26 mouse cellular contexts compared by ENCODE assay signal in the genomic region with DNA sequence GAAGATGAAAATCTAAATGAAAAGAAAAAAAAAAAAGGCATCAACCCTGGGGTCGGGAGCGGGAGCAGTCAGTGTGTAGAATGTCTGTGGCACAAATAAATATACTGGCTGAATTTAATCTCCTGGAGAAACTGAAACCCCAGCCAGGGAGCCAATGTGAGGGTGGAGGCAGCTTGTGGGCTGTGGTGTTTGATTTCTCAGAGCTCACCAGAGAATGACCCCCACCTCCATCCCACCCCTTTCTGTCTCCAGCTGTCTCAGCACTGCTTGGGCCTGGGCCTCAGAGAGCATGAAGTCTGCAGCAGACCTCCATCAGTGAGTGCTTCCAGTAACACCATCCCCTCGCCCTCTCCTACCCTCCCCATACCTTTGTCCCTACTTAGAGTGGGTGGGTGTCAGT. TPM values are rescaled to one million over a fixed set of nuclear protein-coding genes. Genes with fewer than 3 reads are reported as not detected.
DNase-seq lines count a peak whose midpoint lies in the region; ATAC-seq and TF ChIP-seq lines count a peak whose summit lies in the region.
"Had no signal": no experiment of that assay in that cellular context is flagged by ENCODE, and none has a peak within 500 bp of the region (broad histone marks: within the 10 kb centered on the region; RNA-seq: fewer than 3 reads in every experiment).

No protein-coding gene starts in this region.

- H3K4me1 ChIP-seq in kidney, embryonic 14.5 days (ENCODE audit: control insufficient read depth, insufficient read depth, low read length): peaks cover 5% of the 10 kb centered on the region; the same call in 1 of the 2 replicates
- H3K4me1 ChIP-seq in stomach, embryonic 14.5 days (ENCODE audit: control insufficient read depth, insufficient read depth, low read length): peaks cover 5% of the 10 kb centered on the region; the same call in 1 of the 2 replicates
- H3K4me1 ChIP-seq in stomach, postnatal 0 days (replicated peaks; ENCODE audit: control insufficient read depth, insufficient read depth): no peaks in the 10 kb centered on the region
- no peaks in the 10 kb centered on the region for H3K4me1 ChIP-seq in stomach, embryonic 16.5 days (ENCODE audit: control insufficient read depth, insufficient read depth, low read length)

- no peak for DNase-seq in kidney, adult 11 months
- DNase-seq in stomach, postnatal 0 days (ENCODE audit: low spot score): no peak
- peak; percentile 5 for DNase-seq in gastrocnemius, postnatal 14 days
- no peak for DNase-seq in spleen, postnatal 4 days (ENCODE audit: low spot score in 2 of 2)
- DNase-seq in left cerebral cortex, adult 8-10 months (ENCODE audit: low spot score in 2 of 2): no peak
- DNase-seq: cerebellum, adult 2 months; cerebellum, postnatal 36 days; forebrain, postnatal 0 days; heart, postnatal 10 days; kidney, adult 9 months; liver; lung, adult 18-20 months; thymus, adult 18-20 months; thymus, postnatal 4 days had no signal

- intact Hi-C loops in gastrocnemius, postnatal 14 days (cut with DNase I; ENCODE audit: low total_unique reads): no loop called here

- no peak overlapping the region for H3K4me3 ChIP-seq in kidney, embryonic 14.5 days (ENCODE audit: low read length)
- H3K4me3 ChIP-seq in stomach, embryonic 14.5 days (ENCODE audit: low read depth, low read length): no peak overlapping the region
- H3K4me3 ChIP-seq in stomach, postnatal 0 days (ENCODE audit: low read depth, low read length): no peak overlapping the region
- no peak overlapping the region for H3K4me3 ChIP-seq in stomach, embryonic 16.5 days (replicated peaks; ENCODE audit: low read length)
- H3K4me3 ChIP-seq: forebrain, embryonic 10.5 days; left cerebral cortex, adult 2 months; midbrain, embryonic 10.5 days had no signal

- WGBS in kidney, embryonic 14.5 days: 30% methylated on average over 3 of the region's 3 CpGs
- 31% methylated on average over 3 of the region's 3 CpGs for WGBS in stomach, embryonic 14.5 days
- WGBS in stomach, postnatal 0 days: 40% methylated on average over 3 of the region's 3 CpGs
- WGBS in stomach, embryonic 16.5 days: 46% methylated on average over 3 of the region's 3 CpGs

- H3K36me3 ChIP-seq in kidney, embryonic 14.5 days (ENCODE audit: control insufficient read depth, insufficient read depth, low read length): no peaks in the 10 kb centered on the region
- H3K36me3 ChIP-seq in stomach, embryonic 14.5 days (ENCODE audit: control insufficient read depth, insufficient read depth, low read length): no peaks in the 10 kb centered on the region
- no peaks in the 10 kb centered on the region for H3K36me3 ChIP-seq in stomach, postnatal 0 days (ENCODE audit: control insufficient read depth, insufficient read depth, low read length)
- no peaks in the 10 kb centered on the region for H3K36me3 ChIP-seq in stomach, embryonic 16.5 days (ENCODE audit: control insufficient read depth, insufficient read depth, low read length)
- H3K36me3 ChIP-seq: forebrain, embryonic 10.5 days; midbrain, embryonic 10.5 days had no signal

- TF ChIP-seq EP300 in stomach, postnatal 0 days (optimal IDR thresholded peaks at IDR 0.05): no peak

- no peaks in the 10 kb centered on the region for H3K27me3 ChIP-seq in kidney, embryonic 14.5 days (ENCODE audit: control insufficient read depth, insufficient read depth, low read length)
- H3K27me3 ChIP-seq in stomach, embryonic 14.5 days (ENCODE audit: control insufficient read depth, insufficient read depth, low read length): no peaks in the 10 kb centered on the region
- no peaks in the 10 kb centered on the region for H3K27me3 ChIP-seq in stomach, postnatal 0 days (ENCODE audit: control insufficient read depth, insufficient read depth, low read length)
- no peaks in the 10 kb centered on the region for H3K27me3 ChIP-seq in stomach, embryonic 16.5 days (ENCODE audit: control insufficient read depth, insufficient read depth, low read length)

- peak overlapping the region; percentile 82 for H3K27ac ChIP-seq in kidney, embryonic 14.5 days (ENCODE audit: low read depth, low read length)
- no peak overlapping the region for H3K27ac ChIP-seq in stomach, embryonic 14.5 days (ENCODE audit: low read length)
- no peak overlapping the region for H3K27ac ChIP-seq in stomach, postnatal 0 days (replicated peaks)
- H3K27ac ChIP-seq in stomach, embryonic 16.5 days (ENCODE audit: low read length): no peak overlapping the region; the same call in 1 of the 2 replicates
- H3K27ac ChIP-seq: forebrain, embryonic 10.5 days; left cerebral cortex, adult 2 months; macrophage; midbrain, embryonic 10.5 days had no signal

- ATAC-seq in kidney, embryonic 14.5 days (ENCODE audit: low FRiP score, low TSS enrichment): peak; percentile 93
- ATAC-seq in stomach, embryonic 14.5 days (ENCODE audit: insufficient number of reproducible peaks, insufficient read depth, low FRiP score, low read depth): 0 out of 2 replicates have a peak, but pooled peaks have one; percentile 42
- ATAC-seq in stomach, postnatal 0 days (ENCODE audit: low FRiP score, low TSS enrichment): no peak
- peak; percentile 17; the same call in 1 of the 2 replicates for ATAC-seq in stomach, embryonic 16.5 days (ENCODE audit: insufficient read depth, low FRiP score)
- ATAC-seq: forebrain, postnatal 0 days had no signal

- no peaks in the 10 kb centered on the region for H3K9me3 ChIP-seq in kidney, embryonic 14.5 days (ENCODE audit: control insufficient read depth, low read length)
- no peaks in the 10 kb centered on the region for H3K9me3 ChIP-seq in stomach, embryonic 14.5 days (ENCODE audit: control insufficient read depth, low read depth, low read length)
- no peaks in the 10 kb centered on the region for H3K9me3 ChIP-seq in stomach, postnatal 0 days (ENCODE audit: control insufficient read depth, low read length)
- H3K9me3 ChIP-seq in stomach, embryonic 16.5 days (replicated peaks; ENCODE audit: control insufficient read depth, low read length): no peaks in the 10 kb centered on the region
- H3K9me3 ChIP-seq: forebrain, embryonic 10.5 days; midbrain, embryonic 10.5 days had no signal

- no peak for TF ChIP-seq CTCF in stomach, postnatal 0 days (IDR thresholded peaks at IDR 0.05; ENCODE audit: low read depth)

- H3K9ac ChIP-seq in kidney, embryonic 14.5 days (ENCODE audit: low read depth, low read length): no peak overlapping the region
- H3K9ac ChIP-seq in stomach, embryonic 14.5 days (replicated peaks; ENCODE audit: low read depth, low read length): no peak overlapping the region
- no peak overlapping the region for H3K9ac ChIP-seq in stomach, postnatal 0 days (ENCODE audit: low read length)
- no peak overlapping the region for H3K9ac ChIP-seq in stomach, embryonic 16.5 days (ENCODE audit: low read length)
- H3K9ac ChIP-seq: forebrain, postnatal 0 days had no signal

- no peak overlapping the region for H3K4me2 ChIP-seq in kidney, embryonic 14.5 days (replicated peaks; ENCODE audit: low read depth, low read length)
- H3K4me2 ChIP-seq in stomach, embryonic 14.5 days (replicated peaks; ENCODE audit: low read depth, low read length): no peak overlapping the region
- no peak overlapping the region for H3K4me2 ChIP-seq in stomach, postnatal 0 days (replicated peaks; ENCODE audit: low read depth)
- H3K4me2 ChIP-seq in stomach, embryonic 16.5 days (ENCODE audit: low read depth, low read length): no peak overlapping the region
- H3K4me2 ChIP-seq: heart, embryonic 11.5 days had no signal

RNA-seq across cellular contexts. Expression of gene Nostrin, which starts 20.3 kb away (rescaled TPM):
- polyA plus RNA-seq in kidney, embryonic 14.5 days (2014; fragmentation: Nextera tagmentation; extraction: Ambion mirVana): 5.4 and 5.9 TPM in 2 replicates
- 6.5 and 7.8 TPM in 2 replicates for polyA plus RNA-seq in stomach, embryonic 14.5 days (2014; fragmentation: Nextera tagmentation; extraction: Ambion mirVana)
- 18.7 and 22.3 TPM in 2 replicates for polyA plus RNA-seq in stomach, postnatal 0 days (2015; fragmentation: Nextera tagmentation; extraction: Ambion mirVana)
- total RNA-seq in gastrocnemius, postnatal 14 days (2021): 1 to 10 TPM; 1.3 to 2.1 TPM
- 12.3 and 12.8 TPM in 2 replicates for polyA plus RNA-seq in stomach, embryonic 16.5 days (2015; fragmentation: Nextera tagmentation; extraction: Ambion mirVana)
- 1 to 10 TPM; 4.1 to 4.5 (median 4.3) TPM for total RNA-seq in left cerebral cortex, adult 8-10 months (2022)

RNA-seq across cellular contexts. Expression of gene Spc25, which starts 50.1 kb away (rescaled TPM):
- 268 and 319 TPM in 2 replicates for polyA plus RNA-seq in kidney, embryonic 14.5 days (2014; fragmentation: Nextera tagmentation; extraction: Ambion mirVana)
- polyA plus RNA-seq in stomach, embryonic 14.5 days (2014; fragmentation: Nextera tagmentation; extraction: Ambion mirVana): 153 and 162 TPM in 2 replicates
- polyA plus RNA-seq in stomach, postnatal 0 days (2015; fragmentation: Nextera tagmentation; extraction: Ambion mirVana): 45.4 and 52.6 TPM in 2 replicates
- total RNA-seq in gastrocnemius, postnatal 14 days (2021): 1 to 10 TPM; 2.5 to 3.6 TPM
- polyA plus RNA-seq in stomach, embryonic 16.5 days (2015; fragmentation: Nextera tagmentation; extraction: Ambion mirVana): 139 and 142 TPM in 2 replicates
- total RNA-seq in left cerebral cortex, adult 8-10 months (2022): 1 to 10 TPM in 1 of 4 experiments, under 1 TPM in 3; 0.56 to 2.6 (median 0.74) TPM

RNA-seq across cellular contexts. Expression of gene G6pc2, which starts 55.0 kb away (rescaled TPM):
- 3.8 and 5.0 TPM in 2 replicates for polyA plus RNA-seq in kidney, embryonic 14.5 days (2014; fragmentation: Nextera tagmentation; extraction: Ambion mirVana)
- polyA plus RNA-seq in stomach, embryonic 14.5 days (2014; fragmentation: Nextera tagmentation; extraction: Ambion mirVana): 0.28 TPM in 1 of 2 replicates, not detected in the other
- polyA plus RNA-seq in stomach, postnatal 0 days (2015; fragmentation: Nextera tagmentation; extraction: Ambion mirVana): not detected in 2 replicates
- total RNA-seq in gastrocnemius, postnatal 14 days (2021): not detected
- 0.92 and 1.0 TPM in 2 replicates for polyA plus RNA-seq in stomach, embryonic 16.5 days (2015; fragmentation: Nextera tagmentation; extraction: Ambion mirVana)
- not detected for total RNA-seq in left cerebral cortex, adult 8-10 months (2022)
- total RNA-seq: adrenal gland, adult 18-20 months; forebrain, postnatal 0 days; heart, postnatal 10 days; left cerebral cortex, adult 2 months; midbrain, postnatal 0 days had no signal
- polyA plus RNA-seq: C2C12; cerebellum, adult 2 months; forebrain, embryonic 10.5 days; forebrain, postnatal 0 days; macrophage; midbrain, embryonic 10.5 days; small intestine, adult 2 months had no signal
